Mouse (Mus musculus): ENCODE measurements around the gene Il23r. TPM values are rescaled to one million over a fixed set of nuclear protein-coding genes. Genes with fewer than 3 reads are reported as not detected.

Il23r gene
- polyA plus RNA-seq (2015; fragmentation: Nextera tagmentation; extraction: Ambion mirVana) = not detected in 2 replicates

DNA sequence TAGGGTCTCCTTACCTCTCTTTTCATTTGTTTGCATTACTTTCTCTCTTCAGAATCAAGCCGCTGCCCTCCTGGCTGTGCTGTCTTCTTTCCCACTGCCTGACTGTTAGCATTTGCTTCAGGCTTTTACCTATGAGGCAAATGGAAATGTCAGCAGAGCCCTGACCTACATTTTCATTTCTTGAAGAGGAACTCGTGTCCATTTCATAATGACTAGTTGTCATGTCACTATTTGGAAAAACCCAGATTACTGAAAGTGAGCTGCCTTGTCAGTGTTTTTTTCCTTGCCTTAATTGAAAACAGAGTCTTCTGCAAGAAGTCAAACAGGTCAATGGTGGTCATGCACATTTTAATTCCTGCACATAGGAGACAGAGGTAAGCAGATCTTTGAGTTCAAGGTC lies at the start of gene Il23r:
Gene Il23r, minus strand, starts transcription at position 101 of the 400 bp plus-strand sequence.
- ATAC-seq = no peak
- Histone ChIP-seq H3K4me3 (ENCODE audit: low read length) (no peak within 1 kb of the TSS), H3K9ac (ENCODE audit: low read depth, low read length) (no peak within 1 kb of the TSS), H3K27ac (ENCODE audit: low read depth, low read length) (no peak within 1 kb of the TSS), H3K4me2 (ENCODE audit: low read length) (no peak within 1 kb of the TSS), H3K36me3 (ENCODE audit: control insufficient read depth, insufficient read depth, low read length) (no peaks in the 10 kb centered on the region), H3K9me3 (ENCODE audit: control insufficient read depth, low read length) (no peaks in the 10 kb centered on the region), H3K4me1 (ENCODE audit: control insufficient read depth, insufficient read depth, low read depth, low read length) (no peaks in the 10 kb centered on the region), H3K27me3 (replicated peaks; ENCODE audit: control insufficient read depth, insufficient read depth, low read length) (no peaks in the 10 kb centered on the region)
- WGBS = 79% methylated on average over 2 of the region's 2 CpGs

DNA sequence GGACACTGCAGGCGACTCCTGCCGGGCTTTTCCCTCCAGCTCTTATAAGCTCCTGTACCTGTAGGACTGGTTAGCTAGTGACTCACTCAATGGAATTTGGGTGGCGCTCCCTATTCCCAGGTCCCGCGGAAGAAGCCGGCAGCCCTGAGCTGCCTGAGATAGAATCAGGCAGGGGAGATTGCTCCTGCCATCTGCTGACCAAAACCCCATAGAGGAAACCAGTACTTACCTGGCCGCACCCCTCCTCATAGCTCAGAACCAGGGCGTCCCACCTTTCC lies 44.1 kb upstream of the Il23r start, which contains the start of gene Tacstd2:
Gene Tacstd2, minus strand, starts transcription at position 20 of the 278 bp plus-strand sequence.
- Histone ChIP-seq H3K36me3 (ENCODE audit: control insufficient read depth, insufficient read depth, low read length) (no peaks in the 10 kb centered on the region), H3K4me3 (ENCODE audit: low read length) (peak within 1 kb of the TSS; percentile 58), H3K9ac (ENCODE audit: low read depth, low read length) (peak within 1 kb of the TSS; percentile 65), H3K27ac (ENCODE audit: low read depth, low read length) (no peak within 1 kb of the TSS), H3K4me1 (ENCODE audit: control insufficient read depth, insufficient read depth, low read depth, low read length) (peaks cover 13% of the 10 kb centered on the region), H3K9me3 (ENCODE audit: control insufficient read depth, low read length) (no peaks in the 10 kb centered on the region), H3K27me3 (replicated peaks; ENCODE audit: control insufficient read depth, insufficient read depth, low read length) (peaks cover 39% of the 10 kb centered on the region), H3K4me2 (ENCODE audit: low read length) (peak within 1 kb of the TSS; percentile 87)
- no peak for ATAC-seq
- 3% methylated on average over 8 of the region's 8 CpGs for WGBS

GRCm38 (mm10) chr6:67535005-67535776 lies 43.5 kb upstream of the Il23r start:
- peak overlapping the region; percentile 87 for H3K4me2 ChIP-seq (ENCODE audit: low read length)
- H3K9me3 ChIP-seq (ENCODE audit: control insufficient read depth, low read length) = no peaks in the 10 kb centered on the region
- ATAC-seq = peak; percentile 83
- no peaks in the 10 kb centered on the region for H3K36me3 ChIP-seq (ENCODE audit: control insufficient read depth, insufficient read depth, low read length)
- peak overlapping the region; percentile 58 for H3K4me3 ChIP-seq (ENCODE audit: low read length)
- H3K27me3 ChIP-seq (replicated peaks; ENCODE audit: control insufficient read depth, insufficient read depth, low read length) = peaks cover 42% of the 10 kb centered on the region
- H3K27ac ChIP-seq (ENCODE audit: low read depth, low read length) = no peak overlapping the region
- peaks cover 13% of the 10 kb centered on the region for H3K4me1 ChIP-seq (ENCODE audit: control insufficient read depth, insufficient read depth, low read depth, low read length)
- under 1% methylated on average over 62 of the region's 62 CpGs for WGBS
- peak overlapping the region; percentile 65 for H3K9ac ChIP-seq (ENCODE audit: low read depth, low read length)

GRCm38 (mm10) chr6:67534191-67535004 lies 42.7 kb upstream of the Il23r start:
- peak; percentile 44; the same call in 1 of the 2 replicates for ATAC-seq
- H3K27me3 ChIP-seq (replicated peaks; ENCODE audit: control insufficient read depth, insufficient read depth, low read length) = peaks cover 43% of the 10 kb centered on the region

GRCm38 (mm10) chr6:67532665-67533440 lies 41.2 kb upstream of the Il23r start:
- ATAC-seq = peak; percentile 51; the same call in 1 of the 2 replicates
- H3K9ac ChIP-seq (ENCODE audit: low read depth, low read length) = peak overlapping the region; percentile 41
- no peaks in the 10 kb centered on the region for H3K9me3 ChIP-seq (ENCODE audit: control insufficient read depth, low read length)
- 9% methylated on average over 29 of the region's 29 CpGs for WGBS
- H3K27ac ChIP-seq (ENCODE audit: low read depth, low read length) = no peak overlapping the region
- peak overlapping the region; percentile 59 for H3K4me2 ChIP-seq (ENCODE audit: low read length)
- peaks cover 13% of the 10 kb centered on the region for H3K4me1 ChIP-seq (ENCODE audit: control insufficient read depth, insufficient read depth, low read depth, low read length)
- H3K36me3 ChIP-seq (ENCODE audit: control insufficient read depth, insufficient read depth, low read length) = no peaks in the 10 kb centered on the region
- peaks cover 43% of the 10 kb centered on the region for H3K27me3 ChIP-seq (replicated peaks; ENCODE audit: control insufficient read depth, insufficient read depth, low read length)
- H3K4me3 ChIP-seq (ENCODE audit: low read length) = peak overlapping the region; percentile 35

More at GRCm38 (mm10) chr6:67534191-67535004, 42.7 kb upstream of the Il23r start:
- H3K9me3 ChIP-seq (ENCODE audit: control insufficient read depth, low read length) = no peaks in the 10 kb centered on the region
- peak overlapping the region; percentile 58 for H3K4me3 ChIP-seq (ENCODE audit: low read length)
- H3K9ac ChIP-seq (ENCODE audit: low read depth, low read length) = peak overlapping the region; percentile 65
- peaks cover 13% of the 10 kb centered on the region for H3K4me1 ChIP-seq (ENCODE audit: control insufficient read depth, insufficient read depth, low read depth, low read length)
- peak overlapping the region; percentile 87 for H3K4me2 ChIP-seq (ENCODE audit: low read length)
- 10% methylated on average over 31 of the region's 31 CpGs for WGBS
- H3K36me3 ChIP-seq (ENCODE audit: control insufficient read depth, insufficient read depth, low read length) = no peaks in the 10 kb centered on the region
- H3K27ac ChIP-seq (ENCODE audit: low read depth, low read length) = no peak overlapping the region

DNA sequence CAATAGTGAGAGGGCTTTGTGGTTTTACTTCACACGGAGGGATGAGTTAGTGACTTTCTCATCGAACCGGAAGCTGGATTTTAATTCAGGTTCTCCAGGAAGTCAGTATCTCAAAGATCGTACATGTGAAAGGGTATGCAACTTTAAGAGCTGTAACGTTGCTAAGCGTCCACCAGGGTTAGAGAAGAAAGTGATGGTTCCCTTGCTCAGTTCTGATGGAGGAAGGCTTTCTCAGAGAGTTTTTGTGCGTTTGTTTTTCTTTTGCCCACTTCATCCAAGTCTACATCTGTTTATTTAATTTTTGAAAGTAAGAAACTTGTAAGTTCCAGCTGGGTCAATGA lies 40.1 kb upstream of the Il23r start:
- Histone ChIP-seq H3K9ac (ENCODE audit: low read depth, low read length) (no peak overlapping the region), H3K9me3 (ENCODE audit: control insufficient read depth, low read length) (no peaks in the 10 kb centered on the region), H3K4me2 (ENCODE audit: low read length) (no peak overlapping the region), H3K36me3 (ENCODE audit: control insufficient read depth, insufficient read depth, low read length) (no peaks in the 10 kb centered on the region), H3K4me3 (ENCODE audit: low read length) (no peak overlapping the region), H3K27me3 (replicated peaks; ENCODE audit: control insufficient read depth, insufficient read depth, low read length) (peaks cover 41% of the 10 kb centered on the region), H3K4me1 (ENCODE audit: control insufficient read depth, insufficient read depth, low read depth, low read length) (peaks cover 13% of the 10 kb centered on the region), H3K27ac (ENCODE audit: low read depth, low read length) (no peak overlapping the region)
- 69% methylated on average over 7 of the region's 7 CpGs for WGBS
- ATAC-seq = no peak

DNA sequence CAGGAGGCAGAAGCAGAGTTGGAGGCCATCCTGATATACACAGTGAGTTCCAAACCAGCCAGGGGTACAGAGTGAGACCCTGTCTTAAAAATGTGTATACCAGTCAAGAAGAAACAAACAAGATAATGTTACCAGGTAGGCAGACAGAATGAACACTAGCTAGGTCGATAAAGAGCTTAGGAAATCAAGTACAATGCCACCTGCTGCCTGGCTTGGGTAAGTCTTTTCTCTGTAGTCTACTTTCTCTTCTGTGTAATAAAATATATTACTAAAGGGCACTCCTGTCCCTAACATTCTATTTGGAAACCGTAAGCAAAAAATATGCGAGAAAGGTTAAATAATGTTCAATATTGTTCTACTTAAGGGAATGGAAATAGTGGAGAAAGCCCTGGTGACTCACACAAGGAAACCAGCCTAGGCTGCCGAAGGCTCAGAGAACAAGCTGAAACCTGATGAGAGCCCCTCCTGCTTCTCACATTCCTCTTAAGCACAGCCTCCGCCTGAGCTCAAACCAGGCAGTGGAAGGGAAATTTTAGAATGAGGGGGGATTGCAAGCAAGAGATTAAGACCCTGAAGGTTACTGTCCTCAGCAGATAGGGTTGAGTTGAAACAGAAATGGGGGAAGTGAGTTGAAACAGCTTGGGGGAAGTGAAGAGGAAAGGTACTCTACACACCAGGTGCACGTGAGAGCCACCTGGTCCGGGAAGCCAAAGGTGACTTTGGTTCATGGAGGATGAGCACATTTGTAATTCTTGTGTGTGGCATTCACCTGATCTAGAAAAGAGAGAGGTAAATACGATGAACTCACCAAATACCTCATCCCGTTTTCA lies 39.6 kb upstream of the Il23r start:
- Histone ChIP-seq H3K9ac (ENCODE audit: low read depth, low read length) (no peak overlapping the region), H3K9me3 (ENCODE audit: control insufficient read depth, low read length) (no peaks in the 10 kb centered on the region), H3K4me2 (ENCODE audit: low read length) (no peak overlapping the region), H3K4me1 (ENCODE audit: control insufficient read depth, insufficient read depth, low read depth, low read length) (peaks cover 13% of the 10 kb centered on the region), H3K36me3 (ENCODE audit: control insufficient read depth, insufficient read depth, low read length) (no peaks in the 10 kb centered on the region), H3K27me3 (replicated peaks; ENCODE audit: control insufficient read depth, insufficient read depth, low read length) (peaks cover 36% of the 10 kb centered on the region), H3K27ac (ENCODE audit: low read depth, low read length) (no peak overlapping the region), H3K4me3 (ENCODE audit: low read length) (no peak overlapping the region)
- 71% methylated on average over 9 of the region's 9 CpGs for WGBS
- ATAC-seq = no peak

- Histone ChIP-seq H3K4me3 (ENCODE audit: low read length) (no peak overlapping the region), H3K4me1 (ENCODE audit: control insufficient read depth, insufficient read depth, low read depth, low read length) (no peaks in the 10 kb centered on the region), H3K9me3 (ENCODE audit: control insufficient read depth, low read length) (no peaks in the 10 kb centered on the region), H3K27ac (ENCODE audit: low read depth, low read length) (no peak overlapping the region), H3K36me3 (ENCODE audit: control insufficient read depth, insufficient read depth, low read length) (no peaks in the 10 kb centered on the region), H3K4me2 (ENCODE audit: low read length) (no peak overlapping the region), H3K9ac (ENCODE audit: low read depth, low read length) (no peak overlapping the region), H3K27me3 (replicated peaks; ENCODE audit: control insufficient read depth, insufficient read depth, low read length) (peaks cover 4% of the 10 kb centered on the region; the same call in 1 of the 2 replicates)
- 90% methylated on average over 5 of the region's 5 CpGs for WGBS
- ATAC-seq = no peak
Observed at GRCm38 (mm10) chr6:67526356-67526755, 34.7 kb upstream of the Il23r start.

Data from hindbrain, embryonic 16.5 days (tissue).